8 mouse cellular contexts compared by ENCODE assay signal in the genomic region with DNA sequence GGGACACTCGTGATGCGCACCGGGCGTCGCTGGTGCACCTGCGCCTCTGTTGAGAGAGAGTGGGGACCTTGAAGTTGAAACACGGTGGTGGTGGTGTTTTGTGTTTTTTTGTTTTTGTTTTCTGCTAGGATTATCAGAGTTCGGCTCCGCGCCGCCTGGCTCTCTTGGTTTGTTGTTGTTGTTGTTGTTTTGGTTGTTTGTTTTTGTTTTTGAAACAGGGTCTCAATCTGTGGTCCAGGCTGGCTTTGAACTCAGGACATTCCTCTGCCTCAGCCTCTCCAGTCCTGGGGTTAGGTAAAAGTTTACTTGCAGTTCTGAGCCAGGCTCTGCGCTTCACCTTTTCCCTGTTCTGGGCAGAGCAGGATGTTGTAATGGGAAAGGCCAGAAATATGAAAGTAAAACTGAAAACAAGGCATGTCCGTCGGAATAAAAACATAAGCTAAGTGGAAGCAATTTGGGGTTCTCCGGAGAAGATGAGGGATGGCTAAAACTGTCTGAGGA. TPM values are rescaled to one million over a fixed set of nuclear protein-coding genes. Genes with fewer than 3 reads are reported as not detected.
DNase-seq lines count a peak whose midpoint lies in the region; ATAC-seq and TF ChIP-seq lines count a peak whose summit lies in the region.

No protein-coding gene starts in this region.

- TF ChIP-seq CTCF in gastrocnemius, adult 2 months (IDR thresholded peaks at IDR 0.05) = no peak

- no peak for TF ChIP-seq POLR2A in limb, embryonic 14.5 days (IDR thresholded peaks at IDR 0.05; ENCODE audit: borderline replicate concordance, extremely low read depth, insufficient read depth, insufficient read length)

- intact Hi-C loops in gastrocnemius, adult 2 months (cut with DNase I) = loop anchor here (2.0 kb wide), 1 partner anchor 49 kb away; no protein-coding TSS in a partner anchor

- no peak for ATAC-seq in heart, embryonic 16.5 days (replicated peaks; ENCODE audit: extremely low read depth, insufficient read depth, low FRiP score)
- ATAC-seq in limb, embryonic 14.5 days (ENCODE audit: low FRiP score, low read depth) = no peak
- no peak for ATAC-seq in neural tube, embryonic 15.5 days (ENCODE audit: low FRiP score)

- H3K9me3 ChIP-seq in heart, embryonic 16.5 days (replicated peaks; ENCODE audit: control insufficient read depth, low read length) = no peaks in the 10 kb centered on the region
- no peaks in the 10 kb centered on the region for H3K9me3 ChIP-seq in limb, embryonic 14.5 days (ENCODE audit: control insufficient read depth, low read length)
- H3K9me3 ChIP-seq in neural tube, embryonic 15.5 days (replicated peaks) = no peaks in the 10 kb centered on the region

- DNase-seq in gastrocnemius, adult 2 months = no peak
- no peak for DNase-seq in gastrocnemius, adult 8-10 months (ENCODE audit: low spot score in 2 of 2)
- DNase-seq in adrenal gland, postnatal 25 days = peak; percentile 11
- DNase-seq in limb, embryonic 14.5 days (ENCODE audit: low spot score) = no peak
- DNase-seq in layer of hippocampus, adult 9-10 months (ENCODE audit: low spot score) = no peak
- no peak for DNase-seq in cerebellum, postnatal 10 days

- no peaks in the 10 kb centered on the region for H3K27me3 ChIP-seq in heart, embryonic 16.5 days (ENCODE audit: control insufficient read depth, insufficient read depth, low read length)
- H3K27me3 ChIP-seq in limb, embryonic 14.5 days (ENCODE audit: control insufficient read depth, insufficient read depth, low read length) = no peaks in the 10 kb centered on the region
- no peaks in the 10 kb centered on the region for H3K27me3 ChIP-seq in neural tube, embryonic 15.5 days (replicated peaks)

- peak overlapping the region; percentile 96 for H3K4me3 ChIP-seq in gastrocnemius, adult 2 months
- H3K4me3 ChIP-seq in heart, embryonic 16.5 days (ENCODE audit: low read length) = peak overlapping the region; percentile 91
- H3K4me3 ChIP-seq in limb, embryonic 14.5 days (replicated peaks; ENCODE audit: low read length) = peak overlapping the region; percentile 81
- peak overlapping the region; percentile 62 for H3K4me3 ChIP-seq in neural tube, embryonic 15.5 days (replicated peaks)

- H3K4me2 ChIP-seq in heart, embryonic 16.5 days (ENCODE audit: low read depth, low read length) = peak overlapping the region; percentile 85
- peak overlapping the region; percentile 84 for H3K4me2 ChIP-seq in limb, embryonic 14.5 days (replicated peaks; ENCODE audit: low read depth, low read length, severe bottlenecking)
- peak overlapping the region; percentile 73 for H3K4me2 ChIP-seq in neural tube, embryonic 15.5 days

- WGBS in heart, embryonic 16.5 days = 9% methylated on average over 15 of the region's 15 CpGs
- WGBS in limb, embryonic 14.5 days = 19% methylated on average over 15 of the region's 15 CpGs
- 16% methylated on average over 15 of the region's 15 CpGs for WGBS in neural tube, embryonic 15.5 days

- H3K36me3 ChIP-seq in heart, embryonic 16.5 days (ENCODE audit: control insufficient read depth, insufficient read depth) = peaks cover 4% of the 10 kb centered on the region; the same call in 1 of the 2 replicates
- peaks cover 7% of the 10 kb centered on the region for H3K36me3 ChIP-seq in limb, embryonic 14.5 days (ENCODE audit: control insufficient read depth, insufficient read depth, low read length)
- peaks cover 10% of the 10 kb centered on the region; the same call in 1 of the 2 replicates for H3K36me3 ChIP-seq in neural tube, embryonic 15.5 days

- H3K27ac ChIP-seq in gastrocnemius, adult 2 months = peak overlapping the region; percentile 99
- H3K27ac ChIP-seq in heart, embryonic 16.5 days (ENCODE audit: low read length) = peak overlapping the region; percentile 98
- peak overlapping the region; percentile 83 for H3K27ac ChIP-seq in limb, embryonic 14.5 days (replicated peaks; ENCODE audit: low read depth, low read length)
- peak overlapping the region; percentile 94 for H3K27ac ChIP-seq in neural tube, embryonic 15.5 days (replicated peaks)

- peaks cover 24% of the 10 kb centered on the region for H3K4me1 ChIP-seq in heart, embryonic 16.5 days (ENCODE audit: control insufficient read depth, insufficient read depth, low read length)
- peaks cover 5% of the 10 kb centered on the region for H3K4me1 ChIP-seq in limb, embryonic 14.5 days (ENCODE audit: control insufficient read depth, insufficient read depth, low read length)
- H3K4me1 ChIP-seq in neural tube, embryonic 15.5 days = peaks cover 25% of the 10 kb centered on the region

- H3K9ac ChIP-seq in heart, embryonic 16.5 days (ENCODE audit: low read length) = peak overlapping the region; percentile 93
- H3K9ac ChIP-seq in limb, embryonic 14.5 days (ENCODE audit: low read depth, low read length, severe bottlenecking) = peak overlapping the region; percentile 76
- peak overlapping the region; percentile 94 for H3K9ac ChIP-seq in neural tube, embryonic 15.5 days (replicated peaks)

RNA-seq across cellular contexts. Expression of a gene that starts 0.9 kb away (rescaled TPM):
- 10 to 100 TPM in 1 of 2 experiments, 1 to 10 TPM in 1; 6.9 to 11.2 TPM for total RNA-seq in gastrocnemius, adult 2 months (2021)
- 1 to 10 TPM; 7.6 to 9.6 (median 9.1) TPM for total RNA-seq in gastrocnemius, adult 8-10 months (2022)
- 21.4 and 25.0 TPM in 2 replicates for total RNA-seq in adrenal gland, postnatal 25 days (2021)
- 3.9 and 4.2 TPM in 2 replicates for polyA plus RNA-seq in heart, embryonic 16.5 days (2015; fragmentation: Nextera tagmentation; extraction: Ambion mirVana)
- 10.4 and 11.0 TPM in 2 replicates for polyA plus RNA-seq in limb, embryonic 14.5 days (2012; rRNA removed)
- 5.4 and 7.5 TPM in 2 replicates for polyA plus RNA-seq in limb, embryonic 14.5 days (2014; fragmentation: Nextera tagmentation; extraction: Ambion mirVana)
- polyA plus RNA-seq in neural tube, embryonic 15.5 days (2015; fragmentation: Nextera tagmentation; extraction: Ambion mirVana) = 6.6 and 8.1 TPM in 2 replicates

RNA-seq across cellular contexts. Expression of a gene that starts 5.2 kb away (rescaled TPM):
- 100 to 1,000 TPM; 311 to 349 TPM for total RNA-seq in gastrocnemius, adult 2 months (2021)
- 100 to 1,000 TPM; 291 to 459 (median 401) TPM for total RNA-seq in gastrocnemius, adult 8-10 months (2022)
- total RNA-seq in adrenal gland, postnatal 25 days (2021) = 0.29 and 0.85 TPM in 2 replicates
- 76.3 and 83.4 TPM in 2 replicates for polyA plus RNA-seq in heart, embryonic 16.5 days (2015; fragmentation: Nextera tagmentation; extraction: Ambion mirVana)
- polyA plus RNA-seq in limb, embryonic 14.5 days (2012; rRNA removed) = 0.68 and 0.78 TPM in 2 replicates
- polyA plus RNA-seq in limb, embryonic 14.5 days (2014; fragmentation: Nextera tagmentation; extraction: Ambion mirVana) = 0.58 and 1.3 TPM in 2 replicates
- 0.28 and 0.31 TPM in 2 replicates for polyA plus RNA-seq in neural tube, embryonic 15.5 days (2015; fragmentation: Nextera tagmentation; extraction: Ambion mirVana)

Comparison
In these comparisons a context has a peak if more than half of its experiments do, and no peak if none do; other contexts are left out.
1. RNA of a gene that starts 5.2 kb away (total RNA-seq): 291 to 459 TPM in gastrocnemius, adult 8-10 months and 311 to 349 TPM in gastrocnemius, adult 2 months; 0.29 to 0.85 TPM in adrenal gland, postnatal 25 days; every median in the first group is over 100 times any median in the second.
2. Peak in every context shown above with its lines, with median percentiles within 50 percentile points of each other: H3K27ac ChIP-seq, H3K4me3 ChIP-seq, H3K4me2 ChIP-seq and H3K9ac ChIP-seq.